In genomic region chr10:24595250-24596002, GRCm38 (mm10) we compare ENCODE assay signal across 8 mouse cellular contexts. TPM values are rescaled to one million over a fixed set of nuclear protein-coding genes. Genes with fewer than 3 reads are reported as not detected.
DNase-seq lines count a peak whose midpoint lies in the region; ATAC-seq and TF ChIP-seq lines count a peak whose summit lies in the region.

TSS of gene Ccn2 (plus strand) at chr10:24595442.

- peak; percentile 92 for ATAC-seq in forebrain, embryonic 15.5 days (replicated peaks)
- peak; percentile 77 for ATAC-seq in heart, postnatal 0 days (ENCODE audit: insufficient read depth, low read depth)
- ATAC-seq in liver, embryonic 15.5 days (ENCODE audit: insufficient read depth), result peak; percentile 42
- ATAC-seq in neural tube, embryonic 13.5 days (ENCODE audit: low read depth), result peak; percentile 96

- peaks cover 60% of the 10 kb centered on the region for H3K4me1 ChIP-seq in E14TG2a.4 (replicated peaks; ENCODE audit: low read depth, low read length)
- no peaks in the 10 kb centered on the region for H3K4me1 ChIP-seq in brown adipose tissue, adult 24 weeks (ENCODE audit: control insufficient read depth, insufficient read depth, insufficient read length, low read length)
- peaks cover 24% of the 10 kb centered on the region for H3K4me1 ChIP-seq in forebrain, embryonic 15.5 days
- peaks cover 35% of the 10 kb centered on the region for H3K4me1 ChIP-seq in heart, postnatal 0 days (ENCODE audit: control insufficient read depth, insufficient read depth)
- H3K4me1 ChIP-seq in liver, embryonic 15.5 days (replicated peaks), result no peaks in the 10 kb centered on the region; the same call in 1 of the 2 replicates
- peaks cover 27% of the 10 kb centered on the region for H3K4me1 ChIP-seq in neural tube, embryonic 13.5 days (replicated peaks)

- TF ChIP-seq CTCF in E14TG2a.4 (conservative IDR thresholded peaks at IDR 0.05; ENCODE audit: low read length), result no peak
- TF ChIP-seq CTCF in heart, postnatal 0 days (IDR thresholded peaks at IDR 0.05; ENCODE audit: low read depth), result 0 out of 2 replicates have a peak, but pooled peaks have one; percentile 7

- DNase-seq in heart, postnatal 0 days (ENCODE audit: low spot score), result peak; percentile 90
- DNase-seq in kidney, postnatal 25 days, result peak; percentile 87 to 91
- peak; percentile 50 for DNase-seq in urinary bladder, adult 2 months (ENCODE audit: low spot score)

- peaks cover 25% of the 10 kb centered on the region for H3K36me3 ChIP-seq in E14TG2a.4 (ENCODE audit: insufficient read depth, low read length)
- no peaks in the 10 kb centered on the region for H3K36me3 ChIP-seq in forebrain, embryonic 15.5 days
- H3K36me3 ChIP-seq in heart, postnatal 0 days (replicated peaks; ENCODE audit: control insufficient read depth, insufficient read depth, low read length), result peaks cover 18% of the 10 kb centered on the region
- H3K36me3 ChIP-seq in liver, embryonic 15.5 days (replicated peaks), result no peaks in the 10 kb centered on the region
- H3K36me3 ChIP-seq in neural tube, embryonic 13.5 days, result no peaks in the 10 kb centered on the region

- H3K9me3 ChIP-seq in E14TG2a.4 (ENCODE audit: low read length), result peaks cover 6% of the 10 kb centered on the region; the same call in 1 of the 2 replicates
- no peaks in the 10 kb centered on the region for H3K9me3 ChIP-seq in forebrain, embryonic 15.5 days
- no peaks in the 10 kb centered on the region for H3K9me3 ChIP-seq in heart, postnatal 0 days (replicated peaks; ENCODE audit: control insufficient read depth, low read length)
- no peaks in the 10 kb centered on the region for H3K9me3 ChIP-seq in liver, embryonic 15.5 days (replicated peaks)
- no peaks in the 10 kb centered on the region for H3K9me3 ChIP-seq in neural tube, embryonic 13.5 days

- no peak within 1 kb of the TSS for H3K27ac ChIP-seq in brown adipose tissue, adult 24 weeks (replicated peaks; ENCODE audit: low read depth, low read length)
- H3K27ac ChIP-seq in forebrain, embryonic 15.5 days (replicated peaks), result peak within 1 kb of the TSS; percentile 54
- peak within 1 kb of the TSS; percentile 97 for H3K27ac ChIP-seq in heart, postnatal 0 days (ENCODE audit: low read depth)
- peak within 1 kb of the TSS; percentile 29; the same call in 1 of the 2 replicates for H3K27ac ChIP-seq in liver, embryonic 15.5 days (replicated peaks)
- H3K27ac ChIP-seq in neural tube, embryonic 13.5 days (replicated peaks), result peak within 1 kb of the TSS; percentile 72

- peak within 1 kb of the TSS; percentile 55 for H3K9ac ChIP-seq in forebrain, embryonic 15.5 days (replicated peaks)
- peak within 1 kb of the TSS; percentile 96 for H3K9ac ChIP-seq in heart, postnatal 0 days (replicated peaks; ENCODE audit: low read depth, low read length)
- H3K9ac ChIP-seq in liver, embryonic 15.5 days, result no peak within 1 kb of the TSS
- peak within 1 kb of the TSS; percentile 76 for H3K9ac ChIP-seq in neural tube, embryonic 13.5 days

- WGBS in forebrain, embryonic 15.5 days, result under 1% methylated on average over 53 of the region's 53 CpGs
- under 1% methylated on average over 48 of the region's 53 CpGs for WGBS in heart, postnatal 0 days
- WGBS in liver, embryonic 15.5 days (ENCODE audit: insufficient replicate concordance), result under 1% methylated on average over 53 of the region's 53 CpGs
- WGBS in neural tube, embryonic 13.5 days, result under 1% methylated on average over 53 of the region's 53 CpGs

- TF ChIP-seq EP300 in heart, postnatal 0 days (IDR thresholded peaks at IDR 0.05; ENCODE audit: low read depth), result peak; percentile 79

- peak within 1 kb of the TSS; percentile 97 for H3K4me2 ChIP-seq in forebrain, embryonic 15.5 days (replicated peaks)
- H3K4me2 ChIP-seq in heart, postnatal 0 days (ENCODE audit: low read depth, low read length), result peak within 1 kb of the TSS; percentile 67
- H3K4me2 ChIP-seq in liver, embryonic 15.5 days, result peak within 1 kb of the TSS; percentile 58
- H3K4me2 ChIP-seq in neural tube, embryonic 13.5 days, result peak within 1 kb of the TSS; percentile 74

- H3K4me3 ChIP-seq in E14TG2a.4 (replicated peaks; ENCODE audit: low read length), result peak within 1 kb of the TSS; percentile 92
- H3K4me3 ChIP-seq in brown adipose tissue, adult 24 weeks (ENCODE audit: insufficient read depth, low read depth, low read length), result peak within 1 kb of the TSS; percentile 58
- H3K4me3 ChIP-seq in forebrain, embryonic 15.5 days, result peak within 1 kb of the TSS; percentile 69
- peak within 1 kb of the TSS; percentile 79 for H3K4me3 ChIP-seq in heart, postnatal 0 days (ENCODE audit: low read depth, low read length)
- H3K4me3 ChIP-seq in liver, embryonic 15.5 days (replicated peaks), result peak within 1 kb of the TSS; percentile 49
- H3K4me3 ChIP-seq in neural tube, embryonic 13.5 days, result peak within 1 kb of the TSS; percentile 72

- no peaks in the 10 kb centered on the region for H3K27me3 ChIP-seq in E14TG2a.4 (ENCODE audit: insufficient read depth, low read length)
- no peaks in the 10 kb centered on the region for H3K27me3 ChIP-seq in forebrain, embryonic 15.5 days
- H3K27me3 ChIP-seq in heart, postnatal 0 days (ENCODE audit: control insufficient read depth, insufficient read depth, low read length), result no peaks in the 10 kb centered on the region
- peaks cover 49% of the 10 kb centered on the region for H3K27me3 ChIP-seq in liver, embryonic 15.5 days
- 0 out of 2 replicates have a peak, but pooled peaks cover 8% of the 10 kb centered on the region for H3K27me3 ChIP-seq in neural tube, embryonic 13.5 days

RNA-seq across cellular contexts. Expression of gene Ccn2, which starts in this region (rescaled TPM):
- 3.3 and 4.3 TPM in 2 replicates for polyA plus RNA-seq in brown adipose tissue, adult 24 weeks (2012; ENCODE audit: insufficient read depth, insufficient read length, missing spikeins)
- polyA plus RNA-seq in forebrain, embryonic 15.5 days (2015; fragmentation: Nextera tagmentation; extraction: Ambion mirVana), result 2.3 and 2.4 TPM in 2 replicates
- 265 and 376 TPM in 2 replicates for total RNA-seq in heart, postnatal 0 days (2014; rRNA removed; ENCODE audit: low replicate concordance)
- 15.3 and 24.4 TPM in 2 replicates for polyA plus RNA-seq in heart, postnatal 0 days (2015; fragmentation: Nextera tagmentation; extraction: Ambion mirVana)
- 1.0 and 1.1 TPM in 2 replicates for polyA plus RNA-seq in liver, embryonic 15.5 days (2015; fragmentation: Nextera tagmentation; extraction: Ambion mirVana)
- polyA plus RNA-seq in neural tube, embryonic 13.5 days (2015; fragmentation: Nextera tagmentation; extraction: Ambion mirVana), result 2.6 and 4.5 TPM in 2 replicates
- polyA plus RNA-seq in urinary bladder, adult 2 months (2012; rRNA removed), result 51.3 and 115 TPM in 2 replicates

Comparison
In these comparisons a context has a peak if more than half of its experiments do, and no peak if none do; other contexts are left out.
1. ATAC-seq: peak in every context shown above with its lines; median percentile 96 in neural tube, embryonic 13.5 days; 92 in forebrain, embryonic 15.5 days; 77 in heart, postnatal 0 days; 42 in liver, embryonic 15.5 days.